Mouse (Mus musculus) thymus, adult 2 months (tissue): ENCODE data around the gene Ap3b2. TPM values are rescaled to one million over a fixed set of nuclear protein-coding genes. Genes with fewer than 3 reads are reported as not detected.
"Not testable (repeated sequence)": the region's sequence is repeated elsewhere in the genome, so short reads cannot be mapped to it uniquely, and the experiment has no call there.

ENCODE experiments used
- DNase-seq: peaks from one replicate; pipeline ENCODE4 v3.0.0; 2021
- H3K27ac ChIP-seq: fragments of 200-500 bp; 2 replicates; pipeline ENCODE4 v1.5.1; 2012; ENCODE audit warnings: low read length, control low read depth; ENCODE audit not compliant: control insufficient read depth, insufficient read depth
- H3K27me3 ChIP-seq: fragments of 200-500 bp; 2 replicates; pipeline ENCODE4 v1.6.1; 2012; ENCODE audit warnings: mild to moderate bottlenecking, low read length, moderate library complexity, mixed read lengths; ENCODE audit not compliant: control insufficient read depth, insufficient read depth
- H3K36me3 ChIP-seq: fragments of 200-500 bp; 2 replicates; pipeline ENCODE4 v1.6.1; 2012; ENCODE audit warnings: mild to moderate bottlenecking, low read length, moderate library complexity; ENCODE audit not compliant: control insufficient read depth, insufficient read depth
- H3K4me1 ChIP-seq: fragments of 200-500 bp; replicated peaks from 2 replicates; pipeline ENCODE4 v1.6.1; 2012; ENCODE audit warnings: low read length; ENCODE audit not compliant: control insufficient read depth, insufficient read depth
- H3K4me3 ChIP-seq: fragments of 200-500 bp; 2 replicates; pipeline ENCODE4 v1.5.1; 2012; ENCODE audit warnings: mild to moderate bottlenecking, low read length, control low read depth, moderate library complexity; ENCODE audit not compliant: control insufficient read depth, insufficient read depth
- CTCF ChIP-seq: fragments of 200-500 bp; IDR thresholded peaks from 2 replicates; pipeline ENCODE4 v1.5.1; 2012; ENCODE audit warnings: mild to moderate bottlenecking, control low read depth, low read length, moderate library complexity, borderline replicate concordance; ENCODE audit not compliant: control insufficient read depth, poor library complexity, insufficient read depth; ENCODE audit errors: extremely low read depth
- POLR2A ChIP-seq: fragments of 200-500 bp; IDR thresholded peaks from 2 replicates; pipeline ENCODE4 v1.6.1; 2012; ENCODE audit warnings: mild to moderate bottlenecking, low read length, control low read depth, moderate library complexity; ENCODE audit not compliant: control insufficient read depth, poor library complexity, insufficient read depth; ENCODE audit errors: extremely low read depth
- WGBS: fragments of 180-500 bp; shearing (Covaris S2); methylation state at CpG from one replicate; pipeline ENCODE4 v1.1.7; 2018; 5-methylcytosine and 5-hydroxymethylcytosine counted together
- polyA plus RNA-seq: library from polyadenylated mRNA; depleted of rRNA; stranded (reverse); fragments of >200 nt; gene quantifications from 2 replicates; pipeline ENCODE4 v1.2.3, GENCODE M21; 2012

Ap3b2 gene
- polyA plus RNA-seq, 1 experiment, result 0.65 TPM

GRCm38 (mm10) chr7:81480800-81481199 is 12.9 kb downstream of the Ap3b2 start:
- Histone ChIP-seq H3K27ac (no peak overlapping the region), H3K4me3 (no peak overlapping the region), H3K27me3 (no peaks in the 10 kb centered on the region), H3K36me3 (no peaks in the 10 kb centered on the region), H3K4me1 (no peaks in the 10 kb centered on the region)
- WGBS, result 21% methylated on average over 8 of the region's 8 CpGs
- DNase-seq, result no peak
- no peak for TF ChIP-seq CTCF
- no peak for TF ChIP-seq POLR2A

DNA sequence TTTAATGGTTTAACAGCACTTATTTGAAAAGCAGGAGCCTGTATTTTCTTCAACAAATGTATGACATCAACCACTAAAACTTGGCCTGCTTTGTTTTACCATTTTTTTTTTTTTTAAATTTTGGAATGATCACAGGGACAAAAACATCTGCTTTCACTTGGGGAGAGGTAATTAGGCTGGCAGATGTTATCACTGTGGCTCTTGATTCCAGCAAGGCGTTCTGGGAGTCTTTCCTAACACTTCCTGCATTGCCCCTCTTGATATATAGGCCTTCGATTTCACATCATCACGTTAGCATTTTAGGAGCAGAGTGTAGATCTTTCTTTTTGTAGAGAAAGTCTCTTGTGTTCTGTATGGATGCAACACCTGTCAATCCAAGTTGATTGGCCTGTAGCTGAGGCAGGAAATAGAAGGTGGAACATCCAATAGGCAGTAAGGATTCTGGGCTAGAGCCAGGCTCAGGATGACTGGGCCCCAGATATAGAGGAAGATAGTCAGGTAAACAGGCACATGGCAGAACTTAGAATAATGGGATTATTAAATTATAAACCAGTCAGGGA is 14.1 kb downstream of the Ap3b2 start:
- Histone ChIP-seq H3K27ac (no peak overlapping the region), H3K4me3 (no peak overlapping the region), H3K27me3 (no peaks in the 10 kb centered on the region), H3K36me3 (no peaks in the 10 kb centered on the region), H3K4me1 (no peaks in the 10 kb centered on the region)
- TF ChIP-seq CTCF, result no peak
- no peak for TF ChIP-seq POLR2A
- 69% methylated on average over 3 of the region's 3 CpGs for WGBS
- no peak for DNase-seq

- DNase-seq, H3K36me3 ChIP-seq, H3K4me1 ChIP-seq, H3K4me3 ChIP-seq, H3K27me3 ChIP-seq, H3K27ac ChIP-seq: not testable (repeated sequence)
These were observed 15.5 kb downstream of the Ap3b2 start for GRCm38 (mm10) chr7:81478261-81478660.

GRCm38 (mm10) chr7:81476833-81477232 is 16.9 kb downstream of the Ap3b2 start:
- 14% methylated on average over 24 of the region's 24 CpGs for WGBS
- Histone ChIP-seq H3K27ac (no peak overlapping the region), H3K36me3 (no peaks in the 10 kb centered on the region), H3K4me3 (no peak overlapping the region), H3K27me3 (no peaks in the 10 kb centered on the region), H3K4me1 (no peaks in the 10 kb centered on the region)
- no peak for TF ChIP-seq POLR2A
- TF ChIP-seq CTCF, result no peak
- DNase-seq, result no peak

DNA sequence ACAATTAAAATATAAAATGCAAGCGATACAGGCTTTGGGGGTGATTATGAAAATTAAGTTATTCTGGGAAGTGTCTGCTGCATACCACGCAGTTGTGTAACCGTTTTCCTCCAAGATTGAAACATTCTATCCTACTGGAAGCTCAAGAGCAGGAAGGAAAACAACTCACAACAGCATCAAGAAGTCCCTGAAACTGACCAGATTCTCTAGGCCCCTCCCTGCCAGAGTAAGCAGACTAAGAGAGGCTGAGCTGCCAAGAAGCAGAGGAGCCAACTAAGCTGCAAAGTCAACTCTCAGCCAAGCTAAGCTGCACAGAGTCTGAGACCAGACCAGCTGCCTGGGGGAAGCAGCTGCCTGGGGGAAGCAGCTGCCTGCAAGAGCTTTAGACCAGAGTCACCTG is 18.5 kb downstream of the Ap3b2 start:
- no peaks in the 10 kb centered on the region for H3K4me1 ChIP-seq
- no peaks in the 10 kb centered on the region for H3K27me3 ChIP-seq
- 77% methylated on average over 3 of the region's 3 CpGs for WGBS
- no peaks in the 10 kb centered on the region for H3K36me3 ChIP-seq
- no peak overlapping the region for H3K4me3 ChIP-seq
- DNase-seq, result no peak
- no peak overlapping the region for H3K27ac ChIP-seq
- TF ChIP-seq POLR2A (no peak), CTCF (no peak)

- no peaks in the 10 kb centered on the region for H3K4me1 ChIP-seq
- 61% methylated on average over 9 of the region's 9 CpGs for WGBS
- TF ChIP-seq POLR2A, result no peak
- TF ChIP-seq CTCF, result no peak
- no peak overlapping the region for H3K4me3 ChIP-seq
- H3K36me3 ChIP-seq, result no peaks in the 10 kb centered on the region
- H3K27ac ChIP-seq, result no peak overlapping the region
- H3K27me3 ChIP-seq, result no peaks in the 10 kb centered on the region
- no peak for DNase-seq
These were observed 28.7 kb downstream of the Ap3b2 start for GRCm38 (mm10) chr7:81464906-81465450.

- no peak for TF ChIP-seq CTCF
- no peak for TF ChIP-seq POLR2A
- DNase-seq, result no peak
- H3K36me3 ChIP-seq, result no peaks in the 10 kb centered on the region
- H3K27me3 ChIP-seq, result no peaks in the 10 kb centered on the region
- H3K27ac ChIP-seq, result no peak overlapping the region
- no peaks in the 10 kb centered on the region for H3K4me1 ChIP-seq
- no peak overlapping the region for H3K4me3 ChIP-seq
- WGBS, result 5% methylated on average over 4 of the region's 4 CpGs
These were observed 29.6 kb downstream of the Ap3b2 start for GRCm38 (mm10) chr7:81464116-81464515.
